Mouse (Mus musculus) ES-E14 (cell line): Measurements from ENCODE around the gene Nodal.

Source experiments
- CHD2 ChIP-seq: IDR thresholded peaks from 2 replicates; pipeline ENCODE4 v1.6.1; 2014; ENCODE audit warnings: mild to moderate bottlenecking, low read depth, low read length, inconsistent platforms
- ZC3H11A ChIP-seq: IDR thresholded peaks from 2 replicates; pipeline ENCODE4 v1.6.1; 2012; ENCODE audit warnings: low read depth, mild to moderate bottlenecking, inconsistent platforms, low read length, borderline replicate concordance
- ZNF384 ChIP-seq: IDR thresholded peaks from 2 replicates; pipeline ENCODE4 v1.6.1; 2012; ENCODE audit warnings: low read depth, low read length, inconsistent platforms

- TF ChIP-seq CHD2 (no peak), ZNF384 (no peak), ZC3H11A (no peak)
Observed at GRCm38 (mm10) chr10:61448834-61449233, 31.1 kb downstream of the Nodal start.
